Mouse (Mus musculus): Measurements from ENCODE around the gene Adipor1.
"Not testable (repeated sequence)": the region's sequence is repeated elsewhere in the genome, so short reads cannot be mapped to it uniquely, and the experiment has no call there.

The Adipor1 gene

GRCm38 (mm10) chr1:134419751-134420458 lies 4.7 kb downstream of the Adipor1 start:
- no peak for DNase-seq (ENCODE audit: low read depth, low spot score)

- peak; percentile 67 for DNase-seq (ENCODE audit: low read depth, low spot score)
Observed at GRCm38 (mm10) chr1:134423911-134424310, 8.7 kb downstream of the Adipor1 start.

GRCm38 (mm10) chr1:134426289-134426688 lies 11.1 kb downstream of the Adipor1 start:
- DNase-seq (ENCODE audit: low read depth, low spot score) = no peak

- peak; percentile 56 for DNase-seq (ENCODE audit: low read depth, low spot score)
Observed at GRCm38 (mm10) chr1:134433002-134433401, 17.8 kb downstream of the Adipor1 start.

GRCm38 (mm10) chr1:134433473-134433872 lies 18.3 kb downstream of the Adipor1 start:
- DNase-seq (ENCODE audit: low read depth, low spot score) = no peak

GRCm38 (mm10) chr1:134435414-134435813 lies 20.2 kb downstream of the Adipor1 start:
- DNase-seq (ENCODE audit: low read depth, low spot score) = peak; percentile 95

GRCm38 (mm10) chr1:134440437-134440836 lies 25.3 kb downstream of the Adipor1 start:
- DNase-seq (ENCODE audit: low read depth, low spot score) = no peak

GRCm38 (mm10) chr1:134441737-134442136 lies 26.6 kb downstream of the Adipor1 start:
- not testable (repeated sequence) for DNase-seq (ENCODE audit: low read depth, low spot score)

- no peak for DNase-seq (ENCODE audit: low read depth, low spot score)
Observed at GRCm38 (mm10) chr1:134442394-134442793, 27.2 kb downstream of the Adipor1 start.

GRCm38 (mm10) chr1:134443288-134443687 lies 28.1 kb downstream of the Adipor1 start:
- not testable (repeated sequence) for DNase-seq (ENCODE audit: low read depth, low spot score)

GRCm38 (mm10) chr1:134445418-134445817 lies 30.2 kb downstream of the Adipor1 start:
- DNase-seq (ENCODE audit: low read depth, low spot score) = no peak

GRCm38 (mm10) chr1:134448537-134448936 lies 33.4 kb downstream of the Adipor1 start:
- not testable (repeated sequence) for DNase-seq (ENCODE audit: low read depth, low spot score)

GRCm38 (mm10) chr1:134450201-134450600 lies 35.0 kb downstream of the Adipor1 start:
- DNase-seq (ENCODE audit: low read depth, low spot score) = no peak

- no peak for DNase-seq (ENCODE audit: low read depth, low spot score)
Observed at GRCm38 (mm10) chr1:134450986-134451385, 35.8 kb downstream of the Adipor1 start.

- DNase-seq (ENCODE audit: low read depth, low spot score) = peak; percentile 97
Observed at GRCm38 (mm10) chr1:134454904-134455824, 40.0 kb downstream of the Adipor1 start, which contains the start of gene Klhl12. TSS of gene Klhl12 (plus strand) at chr1:134455531.

GRCm38 (mm10) chr1:134456060-134456459 lies 40.9 kb downstream of the Adipor1 start:
- no peak for DNase-seq (ENCODE audit: low read depth, low spot score)

- DNase-seq (ENCODE audit: low read depth, low spot score) = peak; percentile 55
Observed at GRCm38 (mm10) chr1:134458139-134458727, 43.1 kb downstream of the Adipor1 start.

GRCm38 (mm10) chr1:134460294-134461284 lies 45.4 kb downstream of the Adipor1 start:
- DNase-seq (ENCODE audit: low read depth, low spot score) = no peak
